Mouse (Mus musculus) MN1 (cell line): Measurements from ENCODE around the gene Il34.

Experiments
- DNase-seq: peaks from one replicate; pipeline ENCODE4 v3.0.0-alpha.2; 2016; ENCODE audit warnings: low spot score

Il34 gene

GRCm38 (mm10) chr8:110805669-110806068 lies at the start of gene Il34:
Il34 (minus strand) TSS chr8:110805924.
- no peak for DNase-seq

- no peak for DNase-seq
These were observed 45.5 kb upstream of the Il34 start for GRCm38 (mm10) chr8:110851186-110851585.

- DNase-seq: no peak
These were observed 42.1 kb upstream of the Il34 start for GRCm38 (mm10) chr8:110847645-110848495.

- no peak for DNase-seq
These were observed 41.4 kb upstream of the Il34 start for GRCm38 (mm10) chr8:110847171-110847549.

- peak; percentile 95 for DNase-seq
These were observed 40.9 kb upstream of the Il34 start, which contains the start of the genes Cog4 and Sf3b3 for GRCm38 (mm10) chr8:110846405-110847170. Cog4 (plus strand) TSS chr8:110846600. Sf3b3 (minus strand) TSS chr8:110846787.

GRCm38 (mm10) chr8:110845821-110846404 lies 40.2 kb upstream of the Il34 start:
- peak; percentile 30 for DNase-seq

GRCm38 (mm10) chr8:110844941-110845340 lies 39.2 kb upstream of the Il34 start:
- DNase-seq: no peak

- DNase-seq: no peak
These were observed 37.5 kb upstream of the Il34 start for GRCm38 (mm10) chr8:110843207-110843606.

GRCm38 (mm10) chr8:110842012-110842574 lies 36.4 kb upstream of the Il34 start:
- DNase-seq: peak; percentile 50

GRCm38 (mm10) chr8:110831956-110832355 lies 26.2 kb upstream of the Il34 start:
- DNase-seq: no peak

- DNase-seq: no peak
These were observed 22.8 kb upstream of the Il34 start for GRCm38 (mm10) chr8:110828511-110828910.

- no peak for DNase-seq
These were observed 19.1 kb upstream of the Il34 start for GRCm38 (mm10) chr8:110824861-110825260.

GRCm38 (mm10) chr8:110821960-110822359 lies 16.2 kb upstream of the Il34 start:
- no peak for DNase-seq

GRCm38 (mm10) chr8:110820257-110820656 lies 14.5 kb upstream of the Il34 start:
- no peak for DNase-seq

GRCm38 (mm10) chr8:110818593-110818992 lies 12.9 kb upstream of the Il34 start:
- DNase-seq: peak; percentile 66

GRCm38 (mm10) chr8:110816990-110817389 lies 11.3 kb upstream of the Il34 start:
- no peak for DNase-seq

GRCm38 (mm10) chr8:110815308-110815707 lies 9.6 kb upstream of the Il34 start:
- peak; percentile 51 for DNase-seq

- no peak for DNase-seq
These were observed 7.5 kb upstream of the Il34 start for GRCm38 (mm10) chr8:110813081-110813812.

GRCm38 (mm10) chr8:110812349-110813080 lies 6.8 kb upstream of the Il34 start:
- DNase-seq: no peak

GRCm38 (mm10) chr8:110811793-110812192 lies 6.1 kb upstream of the Il34 start:
- DNase-seq: no peak

GRCm38 (mm10) chr8:110811116-110811515 lies 5.4 kb upstream of the Il34 start:
- DNase-seq: peak; percentile 34
